Mouse (Mus musculus): ENCODE results near the gene Ddx5. TPM values are rescaled to one million over a fixed set of nuclear protein-coding genes. Genes with fewer than 3 reads are reported as not detected.

The Ddx5 gene
- polyA plus RNA-seq, 1 experiment from 2014 or later: 163 TPM

DNA sequence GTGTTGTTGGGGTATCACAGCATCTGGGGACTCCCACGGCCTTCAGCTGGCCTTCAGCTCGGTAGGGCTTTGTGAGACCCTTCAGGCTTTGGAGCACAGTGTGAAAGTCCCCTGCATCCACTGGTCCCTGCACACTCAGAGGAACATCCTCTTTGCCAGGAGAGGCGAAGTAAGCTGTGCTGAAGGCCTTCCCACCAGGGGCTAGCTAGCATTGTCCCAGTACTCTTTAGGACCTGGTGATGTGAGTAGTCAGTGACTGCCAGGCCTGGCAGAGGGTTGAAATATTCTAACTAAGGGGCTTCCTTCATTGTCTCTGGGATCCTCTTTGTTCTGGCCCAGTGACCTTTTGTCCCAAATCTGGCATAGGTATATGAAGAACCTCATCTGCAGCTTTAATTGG, 52.4 kb downstream of the Ddx5 start:
- no peaks in the 10 kb centered on the region for H3K27me3 ChIP-seq (replicated peaks; ENCODE audit: control insufficient read depth, insufficient read depth, low read length)
- no peak overlapping the region for H3K4me2 ChIP-seq (replicated peaks; ENCODE audit: low read depth)
- H3K4me1 ChIP-seq (replicated peaks; ENCODE audit: control insufficient read depth, insufficient read depth, low read length): no peaks in the 10 kb centered on the region
- ATAC-seq: no peak
- no peak overlapping the region for H3K4me3 ChIP-seq (ENCODE audit: low read depth, low read length)
- 79% methylated on average over 3 of the region's 3 CpGs for WGBS
- no peak for TF ChIP-seq CTCF (IDR thresholded peaks at IDR 0.05; ENCODE audit: low read depth)
- no peak overlapping the region; the same call in 1 of the 2 replicates for H3K9ac ChIP-seq (ENCODE audit: low read depth, low read length)
- no peak overlapping the region for H3K27ac ChIP-seq (ENCODE audit: low read depth, low read length)
- H3K9me3 ChIP-seq (ENCODE audit: control insufficient read depth): no peaks in the 10 kb centered on the region
- no peaks in the 10 kb centered on the region for H3K36me3 ChIP-seq (ENCODE audit: control insufficient read depth, insufficient read depth)

DNA sequence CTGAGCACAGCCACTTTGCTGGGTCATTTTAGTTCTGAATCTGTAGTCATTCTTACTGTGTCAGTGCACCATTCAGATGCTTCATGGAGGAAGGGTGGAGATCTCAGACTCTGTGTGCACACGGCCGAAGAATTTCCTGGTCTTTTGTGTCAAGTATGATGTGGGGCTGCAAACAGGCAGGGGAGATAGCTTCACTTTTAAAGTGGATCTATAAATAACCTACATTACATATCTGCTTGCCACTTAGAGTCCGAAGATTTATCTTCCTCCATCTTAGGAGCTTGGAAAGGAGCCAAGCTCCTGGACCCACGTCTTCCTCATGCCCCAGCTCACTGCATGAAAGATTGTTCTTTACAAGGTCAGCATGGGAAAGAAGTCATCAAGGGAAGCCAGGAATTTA, 58.3 kb downstream of the Ddx5 start:
- no peaks in the 10 kb centered on the region for H3K27me3 ChIP-seq (replicated peaks; ENCODE audit: control insufficient read depth, insufficient read depth, low read length)
- H3K4me3 ChIP-seq (ENCODE audit: low read depth, low read length): no peak overlapping the region
- WGBS: 9% methylated on average over 4 of the region's 4 CpGs
- H3K4me1 ChIP-seq (replicated peaks; ENCODE audit: control insufficient read depth, insufficient read depth, low read length): no peaks in the 10 kb centered on the region
- TF ChIP-seq CTCF (IDR thresholded peaks at IDR 0.05; ENCODE audit: low read depth): no peak
- H3K9ac ChIP-seq (ENCODE audit: low read depth, low read length): no peak overlapping the region
- H3K4me2 ChIP-seq (replicated peaks; ENCODE audit: low read depth): no peak overlapping the region
- no peaks in the 10 kb centered on the region for H3K9me3 ChIP-seq (ENCODE audit: control insufficient read depth)
- H3K27ac ChIP-seq (ENCODE audit: low read depth, low read length): no peak overlapping the region
- no peak for ATAC-seq
- H3K36me3 ChIP-seq (ENCODE audit: control insufficient read depth, insufficient read depth): no peaks in the 10 kb centered on the region

Small RNA genes lying within 50 kb of the gene (microRNA-seq; reads per million reads assigned to microRNA genes)
- gene Gm25994: not detected
- gene Mir3064: 3.0 reads per million, percentile 4 among the genes with 10 or more reads in this experiment

Other genes starting within 250 kb of the Ddx5 start
- gene Tex2, start 175.8 kb downstream of the Ddx5 start, polyA plus RNA-seq (2015; fragmentation: Nextera tagmentation; extraction: Ambion mirVana): 17.1 and 19.3 TPM in 2 replicates
- gene Pecam1, start 38.6 kb downstream of the Ddx5 start, polyA plus RNA-seq (2015; fragmentation: Nextera tagmentation; extraction: Ambion mirVana): 25.9 and 26.1 TPM in 2 replicates
- 1.3 and 1.9 TPM in 2 replicates for gene Milr1, start 38.0 kb downstream of the Ddx5 start, polyA plus RNA-seq (2015; fragmentation: Nextera tagmentation; extraction: Ambion mirVana)
- 12.9 and 13.3 TPM in 2 replicates for gene Polg2, start 9.6 kb downstream of the Ddx5 start, polyA plus RNA-seq (2015; fragmentation: Nextera tagmentation; extraction: Ambion mirVana)
- 5.3 and 5.5 TPM in 2 replicates for gene Cep95, start 67 bp upstream of the Ddx5 start, polyA plus RNA-seq (2015; fragmentation: Nextera tagmentation; extraction: Ambion mirVana)
- gene Smurf2, start 131.5 kb upstream of the Ddx5 start, polyA plus RNA-seq (2015; fragmentation: Nextera tagmentation; extraction: Ambion mirVana): 8.0 and 8.9 TPM in 2 replicates
- gene Kpna2, start 210.4 kb upstream of the Ddx5 start, polyA plus RNA-seq (2015; fragmentation: Nextera tagmentation; extraction: Ambion mirVana): 80.6 and 100 TPM in 2 replicates
- gene 1810010H24Rik, start 236.5 kb upstream of the Ddx5 start, polyA plus RNA-seq (2015; fragmentation: Nextera tagmentation; extraction: Ambion mirVana): 9.6 and 9.9 TPM in 2 replicates